Mouse (Mus musculus) lung, embryonic 14.5 days (tissue): ENCODE results near the gene Olfr985. TPM values are rescaled to one million over a fixed set of nuclear protein-coding genes. Genes with fewer than 3 reads are reported as not detected.

Experiments
- ATAC-seq: fragments of 200-750 bp; cut with Nextera tagmentation; 2 replicates; pipeline ENCODE4 v1.8.0; 2017; ENCODE audit warnings: mild to moderate bottlenecking, moderate TSS enrichment, moderate library complexity; ENCODE audit not compliant: insufficient read depth
- DNase-seq: peaks from one replicate; pipeline ENCODE4 v3.0.0-alpha.2; 2015
- H3K27ac ChIP-seq: fragments of 300-500 bp; sonication (generic); 2 replicates; pipeline ENCODE4 v1.5.1; 2014; ENCODE audit warnings: low read depth, mild to moderate bottlenecking, moderate library complexity
- H3K27me3 ChIP-seq: fragments of 300-500 bp; sonication (generic); 2 replicates; pipeline ENCODE4 v1.6.1; 2014; ENCODE audit warnings: low read length, control low read depth; ENCODE audit not compliant: insufficient read depth
- H3K36me3 ChIP-seq: fragments of 300-500 bp; sonication (generic); 2 replicates; pipeline ENCODE4 v1.6.1; 2014; ENCODE audit warnings: control low read depth; ENCODE audit not compliant: insufficient read depth
- H3K4me1 ChIP-seq: fragments of 300-500 bp; sonication (generic); 2 replicates; pipeline ENCODE4 v1.6.1; 2014; ENCODE audit warnings: antibody characterized with exemption, control low read depth; ENCODE audit not compliant: insufficient read depth
- H3K4me2 ChIP-seq: fragments of 300-500 bp; sonication (generic); 2 replicates; pipeline ENCODE4 v1.6.1; 2014; ENCODE audit warnings: mild to moderate bottlenecking
- H3K4me3 ChIP-seq: fragments of 300-500 bp; sonication (generic); 2 replicates; pipeline ENCODE4 v1.5.1; 2014; ENCODE audit warnings: low read depth, low read length
- H3K9ac ChIP-seq: fragments of 300-500 bp; sonication (generic); 2 replicates; pipeline ENCODE4 v1.6.1; 2014
- H3K9me3 ChIP-seq: fragments of 300-500 bp; sonication (generic); 2 replicates; pipeline ENCODE4 v1.6.1; 2016; ENCODE audit warnings: low read depth, low read length, control low read depth
- CTCF ChIP-seq: IDR thresholded peaks from 2 replicates; pipeline ENCODE4 v1.5.1; 2016; ENCODE audit warnings: antibody characterized with exemption, low read depth
- WGBS: fragments of 180-500 bp; shearing (Covaris S2); extraction: QIAGEN DNeasy Blood & Tissue Kit; methylation state at CpG from one replicate; pipeline ENCODE4 v1.1.7; 2014; 5-methylcytosine and 5-hydroxymethylcytosine counted together
- polyA plus RNA-seq: library from polyadenylated mRNA; unstranded; fragments of >200 nt; fragmentation: Nextera tagmentation; extraction: Ambion mirVana; gene quantifications from 2 replicates; pipeline ENCODE4 v1.2.1, GENCODE M21; 2014

Gene Olfr985
- not detected in 2 replicates for polyA plus RNA-seq

DNA sequence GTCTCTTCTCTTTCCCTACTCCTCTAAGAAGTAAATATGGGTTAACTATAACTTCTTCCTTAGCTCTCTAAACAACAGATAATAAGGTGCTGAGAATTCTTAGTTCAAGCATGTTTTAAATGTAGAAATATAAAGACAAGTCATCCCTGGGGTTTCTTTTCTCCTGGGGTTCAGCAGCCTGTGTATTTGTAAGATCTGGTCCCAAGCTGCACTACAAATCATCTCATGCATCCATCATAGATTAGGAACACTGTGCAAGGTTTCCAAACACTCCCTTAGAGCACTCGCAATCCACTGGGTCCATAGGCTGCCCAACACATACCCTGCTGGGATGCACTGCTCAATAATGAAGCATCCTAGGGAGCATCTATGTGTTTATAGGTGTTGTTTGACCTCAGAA lies at the start of gene Olfr985:
TSS of gene Olfr985 (minus strand) at position 101 of the 400 bp plus-strand sequence.
- TF ChIP-seq CTCF: no peak
- Histone ChIP-seq H3K4me2 (no peak within 1 kb of the TSS), H3K27ac (no peak within 1 kb of the TSS), H3K36me3 (no peaks in the 10 kb centered on the region), H3K4me1 (no peaks in the 10 kb centered on the region), H3K9ac (no peak within 1 kb of the TSS), H3K9me3 (no peaks in the 10 kb centered on the region), H3K4me3 (no peak within 1 kb of the TSS), H3K27me3 (no peaks in the 10 kb centered on the region)
- no peak for DNase-seq
- 75% methylated on average over 1 of the region's 1 CpGs for WGBS
- no peak for ATAC-seq

DNA sequence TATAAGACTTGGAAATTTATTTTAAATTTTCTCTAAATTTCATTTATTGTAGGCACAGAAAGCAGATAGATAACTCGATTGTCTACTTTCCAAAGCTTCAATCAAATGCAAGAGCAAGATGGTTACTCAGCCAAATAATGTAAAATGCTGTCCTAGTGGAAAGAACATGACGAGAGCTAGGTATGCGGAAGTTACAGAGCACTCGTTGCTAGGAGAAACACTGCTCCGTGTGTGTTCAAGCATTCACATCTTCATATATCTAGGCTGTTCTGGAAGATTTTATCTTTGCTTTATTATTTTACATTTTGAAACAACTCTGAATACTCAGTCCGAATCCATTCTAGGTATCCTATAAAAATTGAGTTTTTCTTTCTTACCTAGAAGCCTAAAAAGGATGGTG lies 47.0 kb upstream of the Olfr985 start:
- H3K27ac ChIP-seq: no peak overlapping the region
- no peak overlapping the region for H3K9ac ChIP-seq
- no peaks in the 10 kb centered on the region for H3K4me1 ChIP-seq
- no peak overlapping the region for H3K4me2 ChIP-seq
- DNase-seq: no peak
- no peaks in the 10 kb centered on the region for H3K9me3 ChIP-seq
- ATAC-seq: no peak
- no peak overlapping the region for H3K4me3 ChIP-seq
- no peaks in the 10 kb centered on the region for H3K27me3 ChIP-seq
- no peak for TF ChIP-seq CTCF
- H3K36me3 ChIP-seq: no peaks in the 10 kb centered on the region
- 73% methylated on average over 6 of the region's 6 CpGs for WGBS

GRCm38 (mm10) chr9:40166446-40166845 lies 36.5 kb upstream of the Olfr985 start:
- Histone ChIP-seq H3K36me3 (no peaks in the 10 kb centered on the region), H3K9ac (no peak overlapping the region), H3K4me2 (no peak overlapping the region), H3K4me3 (no peak overlapping the region), H3K9me3 (no peaks in the 10 kb centered on the region), H3K4me1 (no peaks in the 10 kb centered on the region), H3K27me3 (no peaks in the 10 kb centered on the region), H3K27ac (no peak overlapping the region)
- DNase-seq (peak; percentile 7), ATAC-seq (no peak)
- WGBS: 96% methylated on average over 1 of the region's 1 CpGs
- no peak for TF ChIP-seq CTCF

DNA sequence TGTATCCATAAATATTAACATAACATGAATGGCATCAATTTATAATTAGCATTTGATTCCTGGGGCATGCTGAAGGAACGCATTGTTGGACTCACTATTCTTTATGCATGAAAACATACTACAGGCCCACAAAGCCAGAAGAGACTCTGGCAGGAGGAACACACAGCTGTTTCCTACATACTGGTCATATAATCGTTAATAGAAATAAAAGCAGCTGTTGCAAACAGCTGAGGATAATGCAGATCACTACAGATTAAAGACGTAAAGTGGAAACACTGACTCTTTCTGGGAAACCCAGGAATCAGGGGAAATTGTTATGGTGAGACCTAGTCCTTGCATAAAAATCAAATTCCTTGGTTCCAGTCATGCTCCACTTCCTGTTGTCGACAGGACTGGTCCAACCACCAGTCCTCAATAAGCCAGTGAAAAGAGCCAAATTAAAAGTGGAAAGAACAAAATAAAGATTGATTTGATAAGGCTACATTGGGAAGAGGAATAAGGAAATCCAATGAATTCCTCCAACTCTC lies 25.2 kb upstream of the Olfr985 start:
- no peaks in the 10 kb centered on the region for H3K36me3 ChIP-seq
- H3K4me2 ChIP-seq: no peak overlapping the region
- no peaks in the 10 kb centered on the region for H3K9me3 ChIP-seq
- H3K4me3 ChIP-seq: no peak overlapping the region
- DNase-seq: no peak
- H3K27ac ChIP-seq: no peak overlapping the region
- no peak overlapping the region for H3K9ac ChIP-seq
- ATAC-seq: no peak
- H3K27me3 ChIP-seq: no peaks in the 10 kb centered on the region
- H3K4me1 ChIP-seq: no peaks in the 10 kb centered on the region
- no peak for TF ChIP-seq CTCF
- WGBS: 76% methylated on average over 4 of the region's 4 CpGs

DNA sequence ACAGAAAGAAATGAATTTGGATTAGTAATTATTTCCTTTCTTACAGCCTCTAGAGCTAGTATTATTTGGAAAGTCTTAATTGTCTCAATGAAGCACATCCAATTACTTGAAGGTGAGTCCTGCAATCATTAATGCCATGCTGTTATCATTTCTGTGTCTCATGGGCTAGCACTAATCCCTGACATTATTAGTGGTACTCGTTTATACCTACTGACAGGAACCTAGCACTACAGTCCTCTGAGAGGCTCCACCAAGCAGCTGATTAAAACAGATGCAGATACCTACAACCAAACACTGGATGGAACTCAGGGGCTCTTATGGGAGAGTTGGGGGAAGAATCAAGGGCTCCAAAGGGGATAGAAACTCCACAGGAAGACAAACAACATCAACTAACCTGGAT lies 11.6 kb upstream of the Olfr985 start:
- no peak overlapping the region for H3K27ac ChIP-seq
- TF ChIP-seq CTCF: no peak
- no peaks in the 10 kb centered on the region for H3K27me3 ChIP-seq
- no peak overlapping the region for H3K4me3 ChIP-seq
- no peak overlapping the region for H3K9ac ChIP-seq
- no peaks in the 10 kb centered on the region for H3K9me3 ChIP-seq
- 48% methylated on average over 1 of the region's 1 CpGs for WGBS
- H3K4me1 ChIP-seq: no peaks in the 10 kb centered on the region
- no peaks in the 10 kb centered on the region for H3K36me3 ChIP-seq
- ATAC-seq (no peak), DNase-seq (no peak)
- H3K4me2 ChIP-seq: no peak overlapping the region

- 49% methylated on average over 4 of the region's 4 CpGs for WGBS
- Histone ChIP-seq H3K27ac (no peak overlapping the region), H3K9me3 (no peaks in the 10 kb centered on the region), H3K4me2 (no peak overlapping the region), H3K36me3 (no peaks in the 10 kb centered on the region), H3K4me1 (no peaks in the 10 kb centered on the region), H3K27me3 (no peaks in the 10 kb centered on the region), H3K4me3 (no peak overlapping the region), H3K9ac (no peak overlapping the region)
- no peak for TF ChIP-seq CTCF
- DNase-seq (no peak), ATAC-seq (no peak)
These were observed 9.5 kb upstream of the Olfr985 start for GRCm38 (mm10) chr9:40139484-40139883.

- no peak for TF ChIP-seq CTCF
- Histone ChIP-seq H3K4me1 (no peaks in the 10 kb centered on the region), H3K9ac (no peak overlapping the region), H3K36me3 (no peaks in the 10 kb centered on the region), H3K4me2 (no peak overlapping the region), H3K27ac (no peak overlapping the region), H3K27me3 (no peaks in the 10 kb centered on the region), H3K4me3 (no peak overlapping the region), H3K9me3 (no peaks in the 10 kb centered on the region)
- 77% methylated on average over 6 of the region's 6 CpGs for WGBS
- ATAC-seq (no peak), DNase-seq (no peak)
These were observed 7.2 kb upstream of the Olfr985 start for GRCm38 (mm10) chr9:40136987-40137688.
